Mouse (Mus musculus) forebrain, postnatal 0 days (tissue): ENCODE data around the gene Car12. TPM values are rescaled to one million over a fixed set of nuclear protein-coding genes. Genes with fewer than 3 reads are reported as not detected.

ENCODE experiments used
- ATAC-seq: fragments of 200-750 bp; cut with Nextera tagmentation; 2 replicates; pipeline ENCODE4 v1.8.0; 2017; ENCODE audit warnings: mild to moderate bottlenecking, moderate library complexity
- DNase-seq: peaks from one replicate; pipeline ENCODE4 v3.0.0-alpha.2; 2015
- H3K27ac ChIP-seq: fragments of 300-500 bp; sonication (generic); 2 replicates; pipeline ENCODE4 v1.5.1; 2014; ENCODE audit warnings: low read depth, mild to moderate bottlenecking, antibody characterized with exemption, low read length, moderate library complexity, mixed read lengths
- H3K27me3 ChIP-seq: fragments of 300-500 bp; sonication (generic); 2 replicates; pipeline ENCODE4 v1.6.1; 2014; ENCODE audit warnings: mild to moderate bottlenecking, low read length, mixed read lengths; ENCODE audit not compliant: insufficient read depth
- H3K36me3 ChIP-seq: fragments of 300-500 bp; sonication (generic); 2 replicates; pipeline ENCODE4 v1.6.1; 2014; ENCODE audit warnings: mild to moderate bottlenecking, moderate library complexity; ENCODE audit not compliant: insufficient read depth
- H3K4me1 ChIP-seq: fragments of 300-500 bp; sonication (generic); 2 replicates; pipeline ENCODE4 v1.6.1; 2014; ENCODE audit warnings: antibody characterized with exemption; ENCODE audit not compliant: insufficient read depth
- H3K4me2 ChIP-seq: fragments of 300-500 bp; sonication (generic); 2 replicates; pipeline ENCODE4 v1.6.1; 2014; ENCODE audit warnings: low read depth, mild to moderate bottlenecking, moderate library complexity
- H3K4me3 ChIP-seq: fragments of 300-500 bp; sonication (generic); 2 replicates; pipeline ENCODE4 v1.5.1; 2014; ENCODE audit warnings: low read depth, low read length, mixed read lengths
- H3K9ac ChIP-seq: fragments of 300-500 bp; sonication (generic); 2 replicates; pipeline ENCODE4 v1.6.1; 2014; ENCODE audit warnings: mild to moderate bottlenecking
- H3K9me3 ChIP-seq: fragments of 300-500 bp; sonication (generic); 2 replicates; pipeline ENCODE4 v1.6.1; 2016; ENCODE audit warnings: low read length
- CTCF ChIP-seq: sonication (generic); IDR thresholded peaks from 2 replicates; pipeline ENCODE4 v1.5.1; 2016; ENCODE audit warnings: antibody characterized with exemption, control low read depth, low read depth
- WGBS: fragments of 180-500 bp; shearing (Covaris S2); extraction: QIAGEN DNeasy Blood & Tissue Kit; methylation state at CpG from one replicate; pipeline ENCODE4 v1.1.7; 2014; 5-methylcytosine and 5-hydroxymethylcytosine counted together
- polyA plus RNA-seq: library from polyadenylated mRNA; unstranded; fragments of >200 nt; fragmentation: Nextera tagmentation; extraction: Ambion mirVana; gene quantifications from 2 replicates; pipeline ENCODE4 v1.2.1, GENCODE M21; 2015
- total RNA-seq: library from RNA; depleted of rRNA; stranded (reverse); fragments of >200 nt; gene quantifications from 2 replicates; pipeline ENCODE4 v1.2.3, GENCODE M21; 2014

Car12 gene
- total and polyA plus RNA-seq, 2 experiments from 2014 or later, result 5.3 to 6.1 TPM

GRCm38 (mm10) chr9:66673771-66674170, 39.7 kb upstream of the Car12 start:
- 75% methylated on average over 2 of the region's 2 CpGs for WGBS
- TF ChIP-seq CTCF, result no peak
- H3K4me3 ChIP-seq, result no peak overlapping the region
- no peak for ATAC-seq
- H3K27me3 ChIP-seq, result no peaks in the 10 kb centered on the region
- no peak overlapping the region for H3K27ac ChIP-seq
- H3K9ac ChIP-seq, result no peak overlapping the region
- H3K9me3 ChIP-seq, result no peaks in the 10 kb centered on the region
- no peak for DNase-seq
- H3K4me2 ChIP-seq, result no peak overlapping the region
- no peaks in the 10 kb centered on the region for H3K4me1 ChIP-seq
- H3K36me3 ChIP-seq, result no peaks in the 10 kb centered on the region

GRCm38 (mm10) chr9:66675566-66675965, 37.9 kb upstream of the Car12 start:
- H3K4me3 ChIP-seq, result no peak overlapping the region
- no peak overlapping the region for H3K27ac ChIP-seq
- H3K9ac ChIP-seq, result no peak overlapping the region
- no peak overlapping the region for H3K4me2 ChIP-seq
- WGBS, result 95% methylated on average over 1 of the region's 1 CpGs
- H3K27me3 ChIP-seq, result no peaks in the 10 kb centered on the region
- no peak for TF ChIP-seq CTCF
- no peaks in the 10 kb centered on the region for H3K36me3 ChIP-seq
- no peaks in the 10 kb centered on the region for H3K4me1 ChIP-seq
- DNase-seq (no peak), ATAC-seq (no peak)
- H3K9me3 ChIP-seq, result no peaks in the 10 kb centered on the region

- no peak overlapping the region for H3K27ac ChIP-seq
- no peak overlapping the region for H3K4me2 ChIP-seq
- H3K9ac ChIP-seq, result no peak overlapping the region
- WGBS, result 76% methylated on average over 6 of the region's 6 CpGs
- no peak for DNase-seq
- H3K9me3 ChIP-seq, result no peaks in the 10 kb centered on the region
- TF ChIP-seq CTCF, result no peak
- no peak overlapping the region for H3K4me3 ChIP-seq
- H3K27me3 ChIP-seq, result no peaks in the 10 kb centered on the region
- no peaks in the 10 kb centered on the region for H3K36me3 ChIP-seq
- ATAC-seq, result no peak
- no peaks in the 10 kb centered on the region for H3K4me1 ChIP-seq
These were observed 33.4 kb upstream of the Car12 start for GRCm38 (mm10) chr9:66680102-66680501.

- Histone ChIP-seq H3K9me3 (no peaks in the 10 kb centered on the region), H3K27ac (no peak overlapping the region), H3K4me2 (no peak overlapping the region), H3K9ac (no peak overlapping the region), H3K36me3 (no peaks in the 10 kb centered on the region), H3K4me1 (no peaks in the 10 kb centered on the region), H3K4me3 (no peak overlapping the region), H3K27me3 (no peaks in the 10 kb centered on the region)
- DNase-seq (no peak), ATAC-seq (no peak)
- no peak for TF ChIP-seq CTCF
- WGBS, result 93% methylated on average over 3 of the region's 3 CpGs
These were observed 30.7 kb upstream of the Car12 start for GRCm38 (mm10) chr9:66682822-66683221.

GRCm38 (mm10) chr9:66685730-66686129, 27.8 kb upstream of the Car12 start:
- no peak overlapping the region for H3K9ac ChIP-seq
- no peak overlapping the region for H3K4me2 ChIP-seq
- H3K4me1 ChIP-seq, result no peaks in the 10 kb centered on the region
- H3K4me3 ChIP-seq, result no peak overlapping the region
- no peak for DNase-seq
- no peaks in the 10 kb centered on the region for H3K27me3 ChIP-seq
- no peak overlapping the region for H3K27ac ChIP-seq
- no peak for ATAC-seq
- WGBS, result 84% methylated on average over 6 of the region's 6 CpGs
- no peaks in the 10 kb centered on the region for H3K36me3 ChIP-seq
- TF ChIP-seq CTCF, result no peak
- no peaks in the 10 kb centered on the region for H3K9me3 ChIP-seq

GRCm38 (mm10) chr9:66687713-66688112, 25.8 kb upstream of the Car12 start:
- Histone ChIP-seq H3K27me3 (no peaks in the 10 kb centered on the region), H3K9ac (no peak overlapping the region), H3K27ac (no peak overlapping the region), H3K4me2 (no peak overlapping the region), H3K4me1 (no peaks in the 10 kb centered on the region), H3K36me3 (no peaks in the 10 kb centered on the region), H3K9me3 (no peaks in the 10 kb centered on the region), H3K4me3 (no peak overlapping the region)
- 78% methylated on average over 2 of the region's 2 CpGs for WGBS
- no peak for DNase-seq
- no peak for ATAC-seq
- no peak for TF ChIP-seq CTCF

GRCm38 (mm10) chr9:66691683-66692305, 21.7 kb upstream of the Car12 start:
- no peak for DNase-seq
- Histone ChIP-seq H3K27ac (no peak overlapping the region), H3K9ac (no peak overlapping the region), H3K4me2 (no peak overlapping the region), H3K9me3 (no peaks in the 10 kb centered on the region), H3K27me3 (no peaks in the 10 kb centered on the region), H3K4me1 (no peaks in the 10 kb centered on the region), H3K36me3 (no peaks in the 10 kb centered on the region), H3K4me3 (no peak overlapping the region)
- no peak for ATAC-seq
- TF ChIP-seq CTCF, result peak; percentile 15; the same call in 1 of the 2 replicates
- 73% methylated on average over 4 of the region's 4 CpGs for whole genome bisulfite sequencing
